Mouse (Mus musculus) heart, postnatal 0 days (tissue): ENCODE results near the gene Shc3. TPM values are rescaled to one million over a fixed set of nuclear protein-coding genes. Genes with fewer than 3 reads are reported as not detected.
A peak's percentile ranks its signal among the peaks of the same experiment; 100 is the strongest.

Experiments
- ATAC-seq: fragments of 200-750 bp; cut with Nextera tagmentation; 2 replicates; pipeline ENCODE4 v1.8.0; 2017; ENCODE audit warnings: low read depth, moderate number of reproducible peaks, moderate library complexity; ENCODE audit not compliant: insufficient read depth
- DNase-seq: peaks from one replicate; pipeline ENCODE4 v3.0.0-alpha.2; 2016; ENCODE audit warnings: low spot score
- H3K27ac ChIP-seq: fragments of 300-500 bp; sonication (generic); 2 replicates; pipeline ENCODE4 v1.5.1; 2014; ENCODE audit warnings: low read depth, mild to moderate bottlenecking
- H3K27me3 ChIP-seq: fragments of 300-500 bp; sonication (generic); 2 replicates; pipeline ENCODE4 v1.6.1; 2014; ENCODE audit warnings: low read length, mixed read lengths; ENCODE audit not compliant: control insufficient read depth, insufficient read depth
- H3K36me3 ChIP-seq: fragments of 300-500 bp; sonication (generic); replicated peaks from 2 replicates; pipeline ENCODE4 v1.6.1; 2014; ENCODE audit warnings: low read length, mixed read lengths; ENCODE audit not compliant: control insufficient read depth, insufficient read depth
- H3K4me1 ChIP-seq: fragments of 300-500 bp; sonication (generic); 2 replicates; pipeline ENCODE4 v1.6.1; 2014; ENCODE audit warnings: antibody characterized with exemption; ENCODE audit not compliant: control insufficient read depth, insufficient read depth
- H3K4me2 ChIP-seq: fragments of 300-500 bp; sonication (generic); 2 replicates; pipeline ENCODE4 v1.6.1; 2014; ENCODE audit warnings: low read depth, mild to moderate bottlenecking, low read length, moderate library complexity
- H3K4me3 ChIP-seq: fragments of 300-500 bp; sonication (generic); 2 replicates; pipeline ENCODE4 v1.5.1; 2014; ENCODE audit warnings: low read depth, low read length
- H3K9ac ChIP-seq: fragments of 300-500 bp; sonication (generic); replicated peaks from 2 replicates; pipeline ENCODE4 v1.6.1; 2014; ENCODE audit warnings: low read depth, low read length, mixed read lengths
- H3K9me3 ChIP-seq: fragments of 300-500 bp; sonication (generic); replicated peaks from 2 replicates; pipeline ENCODE4 v1.6.1; 2016; ENCODE audit warnings: low read length; ENCODE audit not compliant: control insufficient read depth
- CTCF ChIP-seq: IDR thresholded peaks from 2 replicates; pipeline ENCODE4 v1.5.1; 2016; ENCODE audit warnings: antibody characterized with exemption, control low read depth, low read depth
- EP300 ChIP-seq: IDR thresholded peaks from 2 replicates; pipeline ENCODE4 v1.6.1; 2016; ENCODE audit warnings: antibody characterized with exemption, low read depth
- WGBS: fragments of 180-500 bp; shearing (Covaris S2); extraction: QIAGEN DNeasy Blood & Tissue Kit; methylation state at CpG from one replicate; pipeline ENCODE4 v1.1.7; 2014; 5-methylcytosine and 5-hydroxymethylcytosine counted together
- polyA plus RNA-seq: library from polyadenylated mRNA; unstranded; fragments of >200 nt; fragmentation: Nextera tagmentation; extraction: Ambion mirVana; gene quantifications from 2 replicates; pipeline ENCODE4 v1.2.1, GENCODE M21; 2015
- total RNA-seq: library from RNA; depleted of rRNA; stranded (reverse); fragments of >200 nt; gene quantifications from 2 replicates; pipeline ENCODE4 v1.2.3, GENCODE M21; 2014; ENCODE audit warnings: low replicate concordance

Shc3 gene
- total and polyA plus RNA-seq, 2 experiments from 2014 or later = 0.12 to 2.1 TPM

- no peak for ATAC-seq
- H3K9ac ChIP-seq = no peak overlapping the region
Measured at GRCm38 (mm10) chr13:51602764-51603163, 33.5 kb upstream of the Shc3 start.

GRCm38 (mm10) chr13:51600169-51600568 lies 30.9 kb upstream of the Shc3 start:
- Histone ChIP-seq H3K27ac (no peak overlapping the region), H3K9ac (no peak overlapping the region), H3K4me2 (no peak overlapping the region), H3K36me3 (no peaks in the 10 kb centered on the region), H3K4me3 (no peak overlapping the region), H3K4me1 (no peaks in the 10 kb centered on the region), H3K9me3 (no peaks in the 10 kb centered on the region), H3K27me3 (peaks cover 8% of the 10 kb centered on the region; the same call in 1 of the 2 replicates)
- no peak for ATAC-seq
- DNase-seq = no peak
- WGBS = 78% methylated on average over 8 of the region's 8 CpGs
- TF ChIP-seq EP300 (no peak), CTCF (no peak)

More at GRCm38 (mm10) chr13:51602764-51603163, 33.5 kb upstream of the Shc3 start:
- DNase-seq = no peak
- no peaks in the 10 kb centered on the region for H3K36me3 ChIP-seq
- 66% methylated on average over 8 of the region's 8 CpGs for WGBS
- H3K27ac ChIP-seq = no peak overlapping the region
- no peak overlapping the region for H3K4me3 ChIP-seq
- no peaks in the 10 kb centered on the region for H3K4me1 ChIP-seq
- peak overlapping the region; percentile 40; the same call in 1 of the 2 replicates for H3K4me2 ChIP-seq
- no peaks in the 10 kb centered on the region for H3K27me3 ChIP-seq
- TF ChIP-seq CTCF (no peak), EP300 (no peak)
- no peaks in the 10 kb centered on the region for H3K9me3 ChIP-seq

GRCm38 (mm10) chr13:51598063-51598462 lies 28.8 kb upstream of the Shc3 start:
- no peak for ATAC-seq
- TF ChIP-seq CTCF = no peak
- TF ChIP-seq EP300 = no peak
- H3K36me3 ChIP-seq = no peaks in the 10 kb centered on the region

GRCm38 (mm10) chr13:51595404-51595803 lies 26.2 kb upstream of the Shc3 start:
- ATAC-seq (no peak), DNase-seq (no peak)
- TF ChIP-seq EP300 = no peak
- Histone ChIP-seq H3K4me2 (peak overlapping the region; percentile 84), H3K27ac (no peak overlapping the region), H3K9ac (no peak overlapping the region), H3K4me1 (peaks cover 5% of the 10 kb centered on the region; the same call in 1 of the 2 replicates), H3K9me3 (no peaks in the 10 kb centered on the region), H3K27me3 (peaks cover 13% of the 10 kb centered on the region; the same call in 1 of the 2 replicates), H3K4me3 (peak overlapping the region; percentile 46; the same call in 1 of the 2 replicates), H3K36me3 (no peaks in the 10 kb centered on the region)
- WGBS = 50% methylated on average over 11 of the region's 11 CpGs

More at GRCm38 (mm10) chr13:51598063-51598462, 28.8 kb upstream of the Shc3 start:
- H3K9ac ChIP-seq = no peak overlapping the region
- WGBS = 49% methylated on average over 2 of the region's 2 CpGs
- no peak for DNase-seq
- no peaks in the 10 kb centered on the region for H3K9me3 ChIP-seq
- H3K4me2 ChIP-seq = no peak overlapping the region
- no peak overlapping the region for H3K27ac ChIP-seq
- no peak overlapping the region for H3K4me3 ChIP-seq
- H3K27me3 ChIP-seq = peaks cover 13% of the 10 kb centered on the region; the same call in 1 of the 2 replicates
- H3K4me1 ChIP-seq = peaks cover 5% of the 10 kb centered on the region; the same call in 1 of the 2 replicates

- ATAC-seq = peak; percentile 33; the same call in 1 of the 2 replicates
- H3K9me3 ChIP-seq = no peaks in the 10 kb centered on the region
- H3K4me2 ChIP-seq = peak overlapping the region; percentile 84
- no peak for DNase-seq
- H3K4me1 ChIP-seq = peaks cover 5% of the 10 kb centered on the region; the same call in 1 of the 2 replicates
- TF ChIP-seq EP300 (no peak), CTCF (no peak)
- no peak overlapping the region for H3K27ac ChIP-seq
- peak overlapping the region; percentile 46 for H3K4me3 ChIP-seq
- peak overlapping the region; percentile 17; the same call in 1 of the 2 replicates for H3K9ac ChIP-seq
- no peaks in the 10 kb centered on the region for H3K36me3 ChIP-seq
- under 1% methylated on average over 36 of the region's 36 CpGs for WGBS
- peaks cover 13% of the 10 kb centered on the region; the same call in 1 of the 2 replicates for H3K27me3 ChIP-seq
Measured at GRCm38 (mm10) chr13:51594656-51595311, 25.6 kb upstream of the Shc3 start.
